Mouse (Mus musculus) cerebellum, adult 2 months (tissue): ENCODE results near the gene Zfp804b. TPM values are rescaled to one million over a fixed set of nuclear protein-coding genes. Genes with fewer than 3 reads are reported as not detected.
A peak's percentile ranks its signal among the peaks of the same experiment; 100 is the strongest.

ENCODE experiments used
- DNase-seq, 2 experiments: peaks; one replicate each; pipeline ENCODE4 v3.0.0; 2021
- H3K27ac ChIP-seq: fragments of 200-500 bp; 2 replicates; pipeline ENCODE4 v1.5.1; 2012; ENCODE audit warnings: low read length, control low read depth, inconsistent platforms; ENCODE audit not compliant: insufficient read depth
- H3K27me3 ChIP-seq: fragments of 200-500 bp; 2 replicates; pipeline ENCODE4 v1.6.1; 2012; ENCODE audit warnings: inconsistent platforms, mild to moderate bottlenecking, low read length, moderate library complexity; ENCODE audit not compliant: control insufficient read depth, insufficient read depth
- H3K4me1 ChIP-seq: fragments of 200-500 bp; 2 replicates; pipeline ENCODE4 v1.6.1; 2011; ENCODE audit warnings: low read length; ENCODE audit not compliant: control insufficient read depth, insufficient read depth
- H3K4me3 ChIP-seq: fragments of 200-500 bp; replicated peaks from 2 replicates; pipeline ENCODE3; 2011; ENCODE audit warnings: mild to moderate bottlenecking, low read depth, low read length, control low read depth; ENCODE audit not compliant: insufficient read depth
- CTCF ChIP-seq: fragments of 200-500 bp; IDR thresholded peaks from 2 replicates; pipeline ENCODE4 v1.5.1; 2011; ENCODE audit warnings: low read depth, mild to moderate bottlenecking, control low read depth, low read length, moderate library complexity, borderline replicate concordance; ENCODE audit not compliant: insufficient read depth
- POLR2A ChIP-seq: fragments of 200-500 bp; IDR thresholded peaks from 2 replicates; pipeline ENCODE4 v1.6.1; 2011; ENCODE audit warnings: low read length, control low read depth, borderline replicate concordance; ENCODE audit not compliant: insufficient read depth
- WGBS: fragments of 180-500 bp; shearing (Covaris S2); methylation state at CpG from one replicate; pipeline ENCODE4 v1.1.7; 2018; 5-methylcytosine and 5-hydroxymethylcytosine counted together
- polyA plus RNA-seq: library from polyadenylated mRNA; depleted of rRNA; stranded (reverse); fragments of >200 nt; gene quantifications from 2 replicates; pipeline ENCODE4 v1.2.3, GENCODE M21; 2012; rRNA removed

The Zfp804b gene
- polyA plus RNA-seq, 1 experiment: 0.11 TPM

DNA sequence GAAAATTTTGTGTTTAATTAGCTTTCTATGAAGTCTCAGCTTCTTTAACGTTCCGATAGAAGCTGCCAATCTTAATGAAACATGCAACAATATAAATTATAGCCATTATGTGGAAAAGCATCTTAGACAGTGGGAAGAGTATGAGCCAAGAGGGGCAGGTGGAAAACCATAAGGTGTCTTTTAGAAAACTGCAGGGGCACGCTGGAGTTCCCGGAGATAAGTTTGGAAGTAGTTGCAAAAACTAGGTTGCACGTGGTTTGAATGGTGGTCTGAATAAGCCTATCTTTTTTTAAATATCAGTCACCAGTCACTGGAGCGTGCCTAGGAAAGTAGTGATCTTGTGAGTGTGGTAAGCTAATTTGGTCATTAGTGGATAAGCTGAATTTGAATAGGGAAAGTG, 473.0 kb downstream of the Zfp804b start:
- Histone ChIP-seq H3K27me3 (no peaks in the 10 kb centered on the region), H3K4me1 (no peaks in the 10 kb centered on the region), H3K4me3 (no peak overlapping the region), H3K27ac (no peak overlapping the region)
- 12% methylated on average over 6 of the region's 6 CpGs for WGBS
- DNase-seq: peak in 1 of 2 experiments; percentile 1
- TF ChIP-seq POLR2A: no peak
- TF ChIP-seq CTCF: no peak

DNA sequence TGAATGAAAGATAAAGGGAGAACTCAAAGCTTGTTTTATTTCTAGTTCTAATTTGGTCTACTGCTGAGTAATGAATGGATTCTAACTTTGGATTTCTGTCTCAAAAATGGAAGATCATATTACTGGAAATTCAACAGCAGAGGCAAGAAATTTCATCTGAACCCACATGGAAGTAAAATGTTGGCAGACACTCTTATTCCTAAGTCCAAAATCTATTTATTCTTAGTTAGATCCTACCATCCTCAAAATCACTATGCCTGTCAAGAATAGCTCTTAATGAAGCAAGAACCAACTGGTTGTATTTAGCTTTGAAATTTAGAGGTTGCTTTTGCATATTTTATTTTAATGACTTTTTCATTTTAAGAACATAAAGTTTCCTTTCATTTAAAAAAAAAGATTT, 473.6 kb downstream of the Zfp804b start:
- H3K27me3 ChIP-seq: no peaks in the 10 kb centered on the region

DNA sequence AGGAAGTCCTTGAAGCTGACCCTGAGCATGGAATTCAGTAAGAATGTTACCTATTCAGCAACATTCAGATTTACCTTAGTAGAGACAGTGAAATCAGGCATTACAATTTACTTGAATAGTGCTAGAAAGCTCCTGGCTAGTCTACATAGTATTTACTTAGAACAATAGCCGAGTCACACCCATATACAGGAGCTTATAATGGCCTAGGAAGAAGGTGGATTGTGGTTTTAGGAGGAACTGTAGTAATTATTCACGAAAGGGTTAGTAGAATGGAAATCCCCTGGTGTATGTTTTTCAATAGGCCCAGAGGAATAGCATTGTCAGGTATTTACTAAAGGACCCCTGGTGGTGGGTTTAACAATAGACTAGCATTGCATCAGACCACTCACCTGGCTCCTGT, 549.2 kb downstream of the Zfp804b start:
- H3K4me1 ChIP-seq: no peaks in the 10 kb centered on the region
- no peak overlapping the region for H3K27ac ChIP-seq
- WGBS: 77% methylated on average over 2 of the region's 2 CpGs
- H3K4me3 ChIP-seq: no peak overlapping the region
- TF ChIP-seq CTCF (no peak), POLR2A (no peak)
- no peak for DNase-seq
- H3K27me3 ChIP-seq: no peaks in the 10 kb centered on the region

More for the DNA sequence above, 473.6 kb downstream of the Zfp804b start:
- Histone ChIP-seq H3K4me3 (no peak overlapping the region), H3K27ac (no peak overlapping the region), H3K4me1 (no peaks in the 10 kb centered on the region)
- TF ChIP-seq POLR2A: no peak
- no peak for TF ChIP-seq CTCF
- no peak for DNase-seq

DNA sequence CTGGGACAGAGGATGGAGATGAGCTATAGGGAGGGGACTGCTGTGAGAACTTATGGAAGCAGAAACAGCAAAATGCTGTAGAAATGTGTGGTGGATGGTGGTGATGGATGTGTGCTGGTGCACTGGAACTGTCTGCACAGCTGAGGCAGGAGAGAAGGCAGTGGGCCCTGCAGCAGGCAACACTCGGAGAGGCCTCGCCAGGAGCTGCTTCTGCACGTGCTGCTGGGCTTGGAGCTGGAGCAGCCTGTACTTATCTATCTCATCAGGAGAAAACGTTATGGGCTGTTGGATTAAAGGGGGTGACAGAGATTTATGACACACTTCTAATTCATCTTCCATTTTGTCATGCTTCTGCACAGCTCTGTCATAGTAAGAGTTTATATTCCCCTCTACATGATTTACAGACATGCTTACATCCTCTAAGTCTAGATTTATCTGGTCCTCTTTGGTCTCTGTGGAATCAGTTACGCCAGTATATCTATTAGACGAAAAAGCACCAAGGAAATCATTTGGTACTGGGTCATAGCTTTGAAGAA, 575.1 kb downstream of the Zfp804b start:
- DNase-seq: no peak
- TF ChIP-seq CTCF (no peak), POLR2A (no peak)
- Histone ChIP-seq H3K27me3 (no peaks in the 10 kb centered on the region), H3K27ac (no peak overlapping the region), H3K4me3 (no peak overlapping the region), H3K4me1 (no peaks in the 10 kb centered on the region)
- 55% methylated on average over 6 of the region's 6 CpGs for WGBS

Other genes with a start within 250 kb of the Zfp804b start
- not detected in 2 replicates for gene Tex47, start 40.6 kb downstream of the Zfp804b start, polyA plus RNA-seq